Mouse (Mus musculus) cerebellum, postnatal 10 days (tissue): Measurements from ENCODE around the gene Plcxd2.
A peak's percentile ranks its signal among the peaks of the same experiment; 100 is the strongest.

Experiments
- DNase-seq, 2 experiments: peaks; one replicate each; pipeline ENCODE4 v3.0.0; 2021; ENCODE audit warnings: mixed read lengths in 2 of 2

Plcxd2 gene

DNA sequence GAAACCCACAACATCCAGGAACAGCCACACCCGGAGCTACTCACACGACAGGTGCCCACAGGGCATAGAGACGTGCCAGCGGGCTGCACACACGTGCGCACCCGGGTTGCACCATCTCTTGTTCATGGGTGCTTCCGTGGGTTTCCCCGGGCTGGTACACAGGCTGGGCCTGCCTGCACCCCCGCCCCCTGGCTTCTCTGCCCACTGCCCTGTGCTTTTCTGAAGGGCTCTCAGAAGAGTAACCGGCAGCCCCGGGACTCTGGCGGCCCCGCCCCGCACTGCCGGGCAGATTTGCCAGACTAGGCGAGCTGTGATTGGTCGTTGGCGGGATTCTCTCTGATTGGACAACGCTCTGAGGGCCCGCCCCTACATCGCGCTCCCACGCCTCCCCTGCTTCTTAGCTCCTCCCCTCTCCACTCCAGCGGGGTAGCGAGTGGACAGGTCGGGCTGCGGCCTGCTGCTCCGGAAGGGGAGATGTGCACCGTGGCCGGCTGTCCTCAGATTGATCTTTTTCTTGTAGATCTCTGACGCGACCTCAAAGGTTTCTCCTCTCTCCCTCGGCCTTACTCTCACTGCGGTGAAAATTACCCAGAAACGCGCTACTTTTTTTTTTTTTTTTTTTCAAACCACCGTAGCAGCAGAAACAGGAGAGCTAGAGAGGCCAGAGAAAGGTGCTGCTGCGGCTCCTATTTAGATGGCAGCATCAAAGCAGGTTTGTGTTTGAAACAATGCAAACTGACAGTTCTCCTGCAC is at the start of gene Plcxd2:
TSS of gene Plcxd2 (minus strand) at position 66 of the 753 bp plus-strand sequence.
- DNase-seq: peak; percentile 97 to 98

GRCm38 (mm10) chr16:46046906-46047305 is 36.9 kb upstream of the Plcxd2 start:
- DNase-seq: no peak

DNA sequence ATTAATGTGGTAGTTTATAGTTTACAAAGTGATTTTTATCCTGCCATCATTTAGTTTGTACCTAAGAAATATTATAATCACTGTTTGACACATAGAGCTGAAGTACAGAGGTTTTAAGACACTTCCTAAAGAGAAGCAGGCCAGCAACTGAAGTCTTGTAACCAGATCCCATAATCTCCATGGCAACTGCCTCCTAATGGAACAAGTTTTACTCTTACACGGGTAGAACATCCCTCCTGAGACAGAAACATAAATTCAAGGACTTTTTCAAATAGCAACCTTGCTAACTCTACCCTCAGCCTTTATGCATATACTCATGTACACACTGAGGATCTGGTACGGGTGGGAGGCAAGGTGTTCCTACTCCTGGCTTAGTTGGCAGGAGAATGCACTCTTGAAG is 26.2 kb upstream of the Plcxd2 start:
- no peak for DNase-seq

DNA sequence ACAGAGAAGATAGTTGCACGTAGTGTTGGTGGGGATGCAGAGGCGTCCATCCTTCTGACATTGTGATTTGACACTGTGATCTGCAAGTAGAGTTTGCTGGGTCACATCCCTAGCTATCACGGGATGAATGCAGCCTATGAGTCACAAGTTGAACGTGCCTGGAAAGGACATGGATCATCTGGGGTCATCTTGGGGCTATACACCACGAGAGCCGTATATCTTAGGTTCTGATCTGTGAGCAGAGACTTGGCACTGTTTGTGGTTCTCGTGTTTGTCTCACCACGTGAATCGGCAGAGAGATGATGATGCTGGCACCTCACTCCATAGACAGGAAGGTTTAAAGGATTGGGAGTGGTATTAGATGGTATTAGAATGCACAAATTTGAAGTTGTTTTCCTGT is 23.9 kb upstream of the Plcxd2 start:
- DNase-seq: no peak

DNA sequence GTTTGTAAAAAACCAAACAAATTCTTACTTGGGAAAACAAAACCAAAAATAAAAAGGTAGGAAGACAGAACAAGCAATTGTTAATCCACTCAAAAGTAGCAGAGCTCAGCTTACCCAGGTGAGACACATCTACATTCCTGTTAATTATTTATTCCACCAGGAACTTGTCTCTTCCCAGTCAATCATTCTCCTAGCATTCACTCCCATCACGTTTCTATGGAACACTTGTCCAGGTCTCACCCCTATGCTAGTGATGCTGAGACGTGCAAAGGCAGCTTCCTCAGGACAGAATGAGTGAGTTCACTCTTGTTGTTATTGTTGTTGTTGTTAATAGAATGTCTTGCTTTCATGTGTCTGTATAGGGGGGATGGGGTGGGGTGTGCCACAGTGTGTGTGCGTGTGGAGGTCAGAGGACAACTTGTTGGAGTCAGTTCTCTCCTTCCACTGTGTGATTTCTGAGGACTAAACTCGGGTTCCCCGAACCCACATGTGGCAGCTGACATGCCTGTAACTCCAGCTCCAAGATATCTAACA is 13.0 kb upstream of the Plcxd2 start:
- no peak for DNase-seq

- peak; percentile 77 to 81 for DNase-seq
Observed at GRCm38 (mm10) chr16:46022189-46022928, 12.3 kb upstream of the Plcxd2 start.

DNA sequence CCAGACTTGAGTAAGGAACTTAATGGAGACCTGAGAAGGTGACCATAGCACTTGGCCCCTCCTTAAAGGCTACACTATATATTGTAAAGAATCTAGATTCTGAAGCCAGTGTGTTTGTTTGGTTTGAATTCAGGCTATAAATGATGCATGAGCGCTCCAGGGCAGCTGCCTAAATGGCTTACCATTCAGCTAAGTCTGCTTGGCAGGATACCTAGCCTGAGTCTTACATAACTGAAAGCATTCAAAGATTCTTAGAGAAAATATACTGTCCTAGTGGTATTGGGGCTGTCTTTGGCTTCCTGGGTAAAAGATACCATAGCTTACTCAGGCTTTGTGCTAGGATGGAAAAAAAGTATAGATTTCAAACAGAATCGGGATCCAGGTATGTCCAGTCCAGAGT is 11.3 kb upstream of the Plcxd2 start:
- no peak for DNase-seq

- no peak for DNase-seq
Observed at GRCm38 (mm10) chr16:46020396-46020795, 10.4 kb upstream of the Plcxd2 start.

- DNase-seq: no peak
Observed at GRCm38 (mm10) chr16:46019799-46020198, 9.8 kb upstream of the Plcxd2 start.

- no peak for DNase-seq
Observed at GRCm38 (mm10) chr16:46019359-46019758, 9.3 kb upstream of the Plcxd2 start.

DNA sequence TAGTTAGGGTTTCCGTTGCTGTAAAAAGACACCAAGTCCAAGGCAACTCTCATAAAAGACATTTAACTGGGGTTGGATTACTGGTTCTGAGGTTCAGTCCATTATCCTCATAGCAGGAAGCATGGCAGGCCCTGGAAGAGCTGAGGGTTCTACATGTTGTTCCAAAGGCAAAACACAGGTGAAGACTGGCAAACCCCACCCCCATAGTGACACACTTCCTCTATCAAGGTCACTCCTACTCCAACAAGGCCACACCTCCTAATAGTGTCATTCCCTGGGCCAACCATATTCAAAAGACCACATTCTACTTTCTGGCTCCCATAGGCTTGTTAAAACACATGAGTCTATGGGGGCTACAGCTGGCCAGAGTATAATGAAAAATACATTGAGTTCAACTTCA is 1.7 kb upstream of the Plcxd2 start:
- DNase-seq: no peak

DNA sequence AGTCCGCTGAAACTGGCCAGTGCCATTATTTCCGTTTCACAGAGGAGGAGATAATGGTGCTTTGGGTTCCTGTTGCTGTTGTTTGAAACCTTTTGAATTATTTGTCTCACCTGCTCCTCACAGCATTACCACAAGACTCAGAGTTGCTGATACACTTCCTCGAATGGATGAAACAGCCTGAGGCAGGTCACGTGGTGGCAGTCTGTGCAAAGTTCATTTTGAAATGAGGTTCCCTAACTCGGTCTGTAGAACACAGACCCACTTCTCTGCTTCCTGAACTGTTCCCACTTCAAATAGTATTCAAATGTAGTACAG is 845 bp upstream of the Plcxd2 start:
- peak in 1 of 2 experiments; percentile 38 for DNase-seq

DNA sequence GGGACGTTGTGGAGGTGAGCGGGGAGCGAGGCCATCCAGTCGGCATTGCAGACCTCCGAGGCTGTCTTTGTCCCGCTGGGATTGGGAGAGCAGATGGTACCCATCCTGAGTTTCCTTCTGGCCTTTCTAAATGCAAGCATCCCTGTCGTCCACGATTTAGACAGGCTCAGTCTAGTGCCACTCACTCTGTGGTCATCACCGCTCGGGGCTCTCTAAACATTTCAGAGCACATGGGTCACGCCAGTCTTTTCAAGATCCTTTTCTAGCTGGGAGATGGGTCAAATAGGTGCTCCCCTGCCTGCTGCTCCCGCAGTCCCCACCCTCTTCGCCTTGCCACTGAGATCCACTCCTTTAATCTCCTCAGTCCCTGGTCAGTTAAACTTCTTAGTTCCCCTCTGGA is 301 bp downstream of the Plcxd2 start:
- DNase-seq: peak; percentile 76 to 79

DNA sequence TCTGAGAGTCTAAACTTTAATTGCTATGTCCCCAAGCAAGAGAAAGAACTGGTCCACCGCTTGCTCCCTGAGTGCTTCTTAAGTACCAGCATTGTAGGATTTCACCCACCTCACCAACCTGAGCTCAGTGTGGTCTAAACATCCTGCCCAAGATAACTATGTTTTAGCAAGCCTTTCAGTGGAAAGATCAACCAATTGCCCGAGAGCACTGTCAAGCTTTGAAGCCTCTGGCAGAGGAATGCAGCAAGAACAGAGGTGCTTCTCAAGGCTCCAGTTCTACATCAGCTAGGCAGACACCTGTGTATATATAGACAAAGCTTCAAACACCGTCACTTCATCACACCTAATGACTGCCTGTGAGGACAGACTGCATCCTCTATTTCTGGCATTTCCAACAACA is 1.3 kb downstream of the Plcxd2 start:
- peak in 1 of 2 experiments; percentile 25 for DNase-seq

DNA sequence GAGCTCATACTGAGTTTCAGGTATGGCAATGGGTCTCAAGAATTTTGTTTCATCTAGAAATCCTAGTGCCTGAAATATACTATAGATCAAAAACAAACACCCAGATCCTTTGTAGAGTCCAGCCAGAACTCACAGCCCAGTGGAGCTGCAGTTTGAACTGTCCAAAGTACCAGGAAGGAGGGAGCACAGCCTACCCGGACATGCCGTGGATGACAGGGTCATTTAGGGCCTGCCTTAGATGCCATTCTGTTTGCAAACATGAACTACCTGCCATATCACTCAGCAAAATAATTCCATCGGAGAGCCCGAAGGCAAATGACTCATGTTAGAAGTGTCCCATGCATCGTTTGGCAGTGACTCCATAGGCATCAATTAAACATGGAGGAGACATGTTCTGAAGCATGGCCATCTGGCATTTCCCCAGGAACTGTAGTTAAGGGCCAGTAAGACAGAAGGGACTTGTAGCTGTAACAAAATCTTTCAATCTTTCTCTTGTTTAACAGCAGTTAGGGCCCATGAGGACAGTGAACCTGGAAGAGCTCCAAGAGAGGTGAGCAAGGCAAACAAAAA is 1.9 kb downstream of the Plcxd2 start:
- peak; percentile 71 to 77 for DNase-seq

DNA sequence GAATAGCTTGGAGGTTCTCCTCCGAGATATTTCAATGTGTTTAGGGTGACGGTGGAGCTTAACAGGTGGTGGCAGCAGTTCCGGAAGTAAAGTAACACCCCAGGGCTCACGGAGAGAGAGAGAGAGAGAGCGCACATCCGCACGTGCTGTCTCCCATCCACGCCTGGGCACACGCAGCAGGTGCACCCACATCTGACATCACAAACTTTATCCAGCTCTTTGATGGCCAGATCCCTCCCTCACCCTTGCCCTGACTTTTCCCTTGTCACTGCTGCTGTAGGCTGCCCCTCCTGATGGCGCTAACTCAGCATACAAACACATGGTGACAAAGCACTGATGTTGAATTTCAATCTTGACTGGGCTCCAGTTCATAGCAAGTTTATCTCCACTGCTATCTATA is 3.8 kb downstream of the Plcxd2 start:
- DNase-seq: no peak

DNA sequence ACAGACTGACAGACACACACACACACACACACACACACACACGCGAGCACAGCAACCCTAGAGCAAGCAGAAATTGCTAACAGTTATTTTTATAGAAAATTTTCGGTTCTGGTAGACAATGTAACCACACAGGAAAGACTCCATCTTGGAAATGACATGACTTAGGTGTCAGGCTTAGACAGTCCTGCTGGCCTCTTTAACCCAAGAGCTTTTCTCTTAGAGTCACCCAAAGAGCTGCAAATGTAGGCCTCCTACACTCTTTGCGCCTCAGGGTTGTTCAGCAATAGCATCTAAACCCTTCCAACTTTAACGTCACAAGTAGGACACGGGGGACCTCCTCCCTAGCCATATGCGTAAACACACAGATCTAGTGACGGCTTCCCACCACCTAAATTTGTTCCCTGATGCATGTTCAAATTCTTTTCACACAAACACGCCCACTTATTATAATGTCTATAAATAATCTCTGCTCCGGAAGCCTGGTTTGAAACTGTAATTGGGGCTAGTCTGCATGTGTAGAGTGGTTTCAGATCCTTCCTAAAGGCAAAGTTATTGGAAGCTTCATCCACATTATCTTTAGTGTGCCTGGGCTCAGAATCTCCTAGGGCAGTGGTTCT is 8.4 kb downstream of the Plcxd2 start:
- no peak for DNase-seq

DNA sequence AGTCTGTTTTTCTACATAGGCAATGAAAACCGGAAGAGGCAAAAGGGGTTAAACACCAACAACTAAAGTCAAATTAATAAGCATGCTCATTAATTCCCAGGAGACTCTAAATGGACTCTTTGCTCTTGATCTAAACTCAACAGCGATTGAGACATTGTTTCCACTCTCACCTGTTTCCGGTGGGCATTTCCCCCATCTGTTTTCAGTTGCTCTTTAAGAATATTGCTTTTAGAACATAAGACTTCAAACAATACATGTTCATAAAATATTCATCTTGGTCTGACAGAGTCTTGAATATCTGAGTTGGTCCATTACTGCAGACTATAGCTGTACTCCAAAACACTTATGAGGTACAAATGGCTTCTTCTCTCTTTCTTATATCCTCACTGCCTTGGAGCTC is 9.0 kb downstream of the Plcxd2 start:
- DNase-seq: no peak

- DNase-seq: peak; percentile 26 to 28
Observed at GRCm38 (mm10) chr16:45999374-46000191, 10.4 kb downstream of the Plcxd2 start.

GRCm38 (mm10) chr16:45998231-45998630 is 11.8 kb downstream of the Plcxd2 start:
- DNase-seq: no peak

DNA sequence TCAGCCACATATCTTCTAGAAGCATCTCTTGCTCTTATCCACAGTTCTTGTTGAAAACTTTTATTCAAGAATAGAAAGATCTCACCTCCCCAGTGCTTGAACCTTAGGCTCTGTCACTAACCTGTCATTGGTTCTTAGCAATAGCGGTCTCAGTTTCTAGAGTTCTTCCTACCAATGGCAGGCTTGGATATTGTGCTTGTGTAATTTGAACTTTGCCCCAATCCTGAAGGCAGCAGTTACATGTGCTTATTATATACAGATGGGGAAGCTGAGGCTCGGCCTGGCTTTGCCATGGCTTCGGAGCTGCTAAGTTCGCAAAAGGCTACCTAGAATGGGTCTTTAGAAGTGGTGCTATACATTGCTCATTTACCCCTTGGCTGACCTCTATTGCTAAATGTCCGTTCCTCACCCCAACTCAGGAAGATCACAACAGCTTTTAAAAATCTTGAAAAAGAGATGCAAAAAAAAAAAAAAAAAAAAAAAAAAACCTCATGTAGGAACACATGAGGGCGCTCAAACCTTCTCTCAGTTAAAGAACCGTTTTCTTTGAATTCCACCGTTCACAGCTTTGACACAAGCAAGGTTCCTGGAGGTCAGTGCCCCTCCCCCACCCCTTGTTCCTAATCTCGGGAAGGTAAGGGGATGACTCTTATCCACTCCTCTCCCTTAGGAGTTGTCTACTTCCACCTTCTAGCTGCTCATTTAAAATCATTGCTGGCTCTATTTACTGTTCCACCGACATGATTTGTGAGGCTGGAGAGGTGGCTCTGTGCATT is 18.9 kb downstream of the Plcxd2 start:
- DNase-seq: peak; percentile 41 to 57

- DNase-seq: no peak
Observed at GRCm38 (mm10) chr16:45986236-45986635, 23.8 kb downstream of the Plcxd2 start.
